In the genomic region with DNA sequence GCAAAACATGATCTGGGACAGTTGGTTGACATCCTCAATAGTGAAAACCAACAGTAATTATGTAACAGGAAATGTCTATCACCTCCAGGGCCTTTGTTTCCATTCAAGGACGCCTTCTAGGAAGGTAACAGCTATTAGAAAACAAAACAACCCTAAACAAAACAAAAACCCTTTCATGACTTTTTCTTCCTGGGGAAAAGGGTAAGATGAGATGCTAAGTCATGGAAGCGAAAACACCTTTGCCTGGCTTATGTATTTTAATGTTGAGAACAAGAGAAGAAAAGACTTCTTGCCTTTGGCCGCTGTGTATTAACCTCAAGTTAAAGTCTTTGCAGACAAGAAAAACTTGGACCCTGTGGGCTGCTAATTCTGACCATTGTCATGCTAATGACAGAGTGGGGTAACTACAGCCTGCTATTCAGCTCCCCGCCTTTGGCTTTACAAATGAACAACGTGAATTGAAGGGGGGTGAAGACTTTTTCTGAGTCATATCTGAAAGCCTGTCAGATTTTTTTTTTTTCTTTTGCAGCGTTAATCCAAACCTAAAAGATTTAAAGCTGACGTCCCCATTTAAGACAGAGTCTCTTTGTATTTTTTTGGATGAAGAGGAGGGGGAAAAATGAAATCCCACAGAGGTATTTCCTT, we compare ENCODE assay signal across 10 mouse cellular contexts. TPM values are rescaled to one million over a fixed set of nuclear protein-coding genes. Genes with fewer than 3 reads are reported as not detected.
DNase-seq lines count a peak whose midpoint lies in the region; ATAC-seq lines count a peak whose summit lies in the region.
"Had no signal": no experiment of that assay in that cellular context is flagged by ENCODE, and none has a peak within 500 bp of the region (broad histone marks: within the 10 kb centered on the region; RNA-seq: fewer than 3 reads in every experiment).

No protein-coding gene starts in this region.

- intact Hi-C loops in heart, postnatal 10 days (cut with DNase I): no loop called here

- 0 out of 2 replicates have a peak overlapping the region, but pooled peaks have one; percentile 10 for H3K4me2 ChIP-seq in heart, embryonic 16.5 days (ENCODE audit: low read depth, low read length)
- H3K4me2 ChIP-seq in hindbrain, embryonic 12.5 days (replicated peaks): peak overlapping the region; percentile 36

- 42% methylated on average over 7 of the region's 7 CpGs for WGBS in heart, embryonic 16.5 days
- WGBS in hindbrain, embryonic 12.5 days: 4% methylated on average over 7 of the region's 7 CpGs

- no peak overlapping the region for H3K27ac ChIP-seq in heart, embryonic 16.5 days (ENCODE audit: low read length)
- peak overlapping the region; percentile 67; the same call in 1 of the 2 replicates for H3K27ac ChIP-seq in hindbrain, embryonic 12.5 days

- H3K9ac ChIP-seq in heart, embryonic 16.5 days (ENCODE audit: low read length): no peak overlapping the region
- H3K9ac ChIP-seq in hindbrain, embryonic 12.5 days: no peak overlapping the region

- ATAC-seq in heart, embryonic 16.5 days (replicated peaks; ENCODE audit: extremely low read depth, insufficient read depth, low FRiP score): no peak
- ATAC-seq in hindbrain, embryonic 12.5 days (ENCODE audit: low FRiP score): peak; percentile 73

- no peak overlapping the region for H3K4me3 ChIP-seq in heart, embryonic 16.5 days (ENCODE audit: low read length)
- H3K4me3 ChIP-seq in hindbrain, embryonic 12.5 days: no peak overlapping the region

- H3K4me1 ChIP-seq in heart, embryonic 16.5 days (ENCODE audit: control insufficient read depth, insufficient read depth, low read length): peaks cover 4% of the 10 kb centered on the region; the same call in 1 of the 2 replicates
- H3K4me1 ChIP-seq in hindbrain, embryonic 12.5 days: peaks cover 11% of the 10 kb centered on the region

- no peaks in the 10 kb centered on the region for H3K27me3 ChIP-seq in heart, embryonic 16.5 days (ENCODE audit: control insufficient read depth, insufficient read depth, low read length)
- peaks cover 2% of the 10 kb centered on the region for H3K27me3 ChIP-seq in hindbrain, embryonic 12.5 days

- no peak for DNase-seq in heart, postnatal 10 days
- peak; percentile 71 for DNase-seq in embryo, embryonic 10.5 days (ENCODE audit: low spot score)
- peak; percentile 19 for DNase-seq in neural tube, embryonic 10.5 days (ENCODE audit: extremely low spot score, low spot score)
- DNase-seq in spleen, adult 12 weeks (ENCODE audit: low spot score): no peak
- DNase-seq in gastrocnemius, postnatal 25 days: no peak
- DNase-seq in kidney, adult 11 months: no peak
- DNase-seq: cerebellum, adult 11 months; lung, adult 2 months had no signal

- H3K36me3 ChIP-seq in heart, embryonic 16.5 days (ENCODE audit: control insufficient read depth, insufficient read depth): no peaks in the 10 kb centered on the region
- H3K36me3 ChIP-seq in hindbrain, embryonic 12.5 days: no peaks in the 10 kb centered on the region

- H3K9me3 ChIP-seq in heart, embryonic 16.5 days (replicated peaks; ENCODE audit: control insufficient read depth, low read length): no peaks in the 10 kb centered on the region
- H3K9me3 ChIP-seq in hindbrain, embryonic 12.5 days (replicated peaks): no peaks in the 10 kb centered on the region

RNA-seq across cellular contexts. Expression of a gene that starts 25.6 kb away (rescaled TPM):
- polyA plus RNA-seq in heart, embryonic 16.5 days (2015; fragmentation: Nextera tagmentation; extraction: Ambion mirVana): 1.8 and 2.3 TPM in 2 replicates
- total RNA-seq in heart, postnatal 10 days (2021): under 1 TPM; 0.60 to 0.62 TPM
- polyA plus RNA-seq in hindbrain, embryonic 12.5 days (2016; fragmentation: Nextera tagmentation; extraction: Ambion mirVana): 3.1 and 3.4 TPM in 2 replicates
- 1 to 10 TPM in 1 of 2 experiments, under 1 TPM in 1; 0.94 to 1.9 TPM for total RNA-seq in gastrocnemius, postnatal 25 days (2021)

Comparison
In these comparisons a context has a peak if more than half of its experiments do, and no peak if none do; other contexts are left out.
1. DNase-seq: peak in embryo, embryonic 10.5 days (single experiment) and neural tube, embryonic 10.5 days (single experiment); none in heart, postnatal 10 days (0 of 2), spleen, adult 12 weeks (single experiment), gastrocnemius, postnatal 25 days (single experiment) and kidney, adult 11 months (single experiment).